32 mouse cellular contexts compared by ENCODE assay signal in genomic region chr6:142453311-142453710, GRCm38 (mm10). TPM values are rescaled to one million over a fixed set of nuclear protein-coding genes. Genes with fewer than 3 reads are reported as not detected.
A peak's percentile ranks its signal among the peaks of the same experiment; 100 is the strongest.
DNase-seq lines count a peak whose midpoint lies in the region; ATAC-seq lines count a peak whose summit lies in the region.
"Had no signal": no experiment of that assay in that cellular context is flagged by ENCODE, and none has a peak within 500 bp of the region (broad histone marks: within the 10 kb centered on the region; RNA-seq: fewer than 3 reads in every experiment).

No protein-coding gene starts in this region.

- peak; percentile 61 for ATAC-seq in CD4-positive, CD25-positive, alpha-beta regulatory T cell, adult 4 months
- peak; percentile 93 to 96 for ATAC-seq in hematopoietic stem cell, adult 5-6 weeks (replicated peaks in 1 of 2; ENCODE audit: insufficient read depth in 1 of 2, low FRiP score in 2 of 2, low TSS enrichment in 1 of 2, low read depth in 1 of 2, poor library complexity in 2 of 2, severe bottlenecking in 2 of 2)
- ATAC-seq: forebrain, postnatal 0 days; lung, postnatal 0 days; Patski had no signal

- peak; percentile 15 for DNase-seq in 416B (ENCODE audit: low read depth)
- DNase-seq in thymus, postnatal 0 days (ENCODE audit: low spot score) = peak; percentile 83
- no peak for DNase-seq in layer of hippocampus, adult 9-11 months
- no peak for DNase-seq in embryo, embryonic 10.5 days (ENCODE audit: low spot score)
- no peak for DNase-seq in urinary bladder, adult 18-20 months (ENCODE audit: low spot score in 2 of 2)
- no peak for DNase-seq in right cerebral cortex, adult 18-20 months
- DNase-seq: adrenal gland, postnatal 25 days; cerebellum, adult 11-12 months; cerebellum, postnatal 10 days; forebrain, postnatal 0 days; heart, postnatal 36 days; kidney, adult 18-20 months; liver, embryonic 13.5 days; lung, adult 18-20 months; lung, postnatal 4 days; midbrain, embryonic 14.5 days had no signal

RNA-seq across cellular contexts. Expression of gene Gys2, which starts 19.6 kb away (rescaled TPM):
- polyA plus RNA-seq in CD4-positive, CD25-positive, alpha-beta regulatory T cell, adult 4 months (2017; shearing (Covaris generic)) = not detected
- total RNA-seq in hematopoietic stem cell, adult 5-6 weeks (2017) = not detected in 2 replicates
- polyA plus RNA-seq in thymus, postnatal 0 days (2015; fragmentation: Nextera tagmentation; extraction: Ambion mirVana) = 0.67 and 0.88 TPM in 2 replicates
- total RNA-seq: forebrain, postnatal 0 days; left cerebral cortex, postnatal 10 days; MEL; monocyte, adult 5-6 weeks; neutrophil, adult 5-6 weeks had no signal
- polyA plus RNA-seq: cortical plate, adult 2 months; embryonic facial prominence, embryonic 10.5 days; forebrain, embryonic 12.5 days; heart, embryonic 15.5 days; limb, embryonic 10.5 days; limb, embryonic 15.5 days; lung, postnatal 0 days; midbrain, embryonic 14.5 days; Patski; stomach, embryonic 14.5 days had no signal

RNA-seq across cellular contexts. Expression of gene Spx, which starts 40.1 kb away (rescaled TPM):
- polyA plus RNA-seq in CD4-positive, CD25-positive, alpha-beta regulatory T cell, adult 4 months (2017; shearing (Covaris generic)) = under 1 TPM; 0.87 to 0.93 TPM
- total RNA-seq in hematopoietic stem cell, adult 5-6 weeks (2017) = not detected in 2 replicates
- polyA plus RNA-seq in thymus, postnatal 0 days (2015; fragmentation: Nextera tagmentation; extraction: Ambion mirVana) = 0.22 and 0.24 TPM in 2 replicates
- total RNA-seq: gastrocnemius, adult 8-10 months; heart, postnatal 36 days; monocyte, adult 5-6 weeks had no signal

RNA-seq across cellular contexts. Expression of gene Ldhb, which starts 54.4 kb away (rescaled TPM):
- 100 to 1,000 TPM in 1 of 2 experiments, 10 to 100 TPM in 1; 95.9 to 136 TPM for polyA plus RNA-seq in CD4-positive, CD25-positive, alpha-beta regulatory T cell, adult 4 months (2017; shearing (Covaris generic))
- 55.2 and 63.5 TPM in 2 replicates for total RNA-seq in hematopoietic stem cell, adult 5-6 weeks (2017)
- polyA plus RNA-seq in thymus, postnatal 0 days (2015; fragmentation: Nextera tagmentation; extraction: Ambion mirVana) = 527 and 536 TPM in 2 replicates
- total RNA-seq: MEL had no signal

Comparison
In these comparisons a context has a peak if more than half of its experiments do, and no peak if none do; other contexts are left out.
1. DNase-seq: peak in 416B (single experiment) and thymus, postnatal 0 days (single experiment); none in layer of hippocampus, adult 9-11 months (single experiment), embryo, embryonic 10.5 days (single experiment), urinary bladder, adult 18-20 months (0 of 2) and right cerebral cortex, adult 18-20 months (single experiment).